Mouse (Mus musculus) adrenal gland, postnatal 10 days (tissue): ENCODE results near the gene Adprh. TPM values are rescaled to one million over a fixed set of nuclear protein-coding genes. Genes with fewer than 3 reads are reported as not detected.
"Not testable (repeated sequence)": the region's sequence is repeated elsewhere in the genome, so short reads cannot be mapped to it uniquely, and the experiment has no call there.

Experiments used
- DNase-seq: peaks from one replicate; pipeline ENCODE4 v3.0.0; 2021; ENCODE audit warnings: mixed read lengths
- long read RNA-seq, 2 experiments: library from polyadenylated mRNA; stranded (forward); transcript quantifications; one replicate each; pipeline ENCODE4 v2.0.0; 2021
- total RNA-seq, 2 experiments: library from RNA; stranded (reverse); gene quantifications; 2 replicates each; pipeline ENCODE4 v1.2.3; 2021

Adprh gene
- total RNA-seq = 10 to 100 TPM; 37.0 to 40.0 TPM
- long read RNA-seq, experiment 1, transcript Adprh-201 (4 exons, 2,966 nt) = major isoform, 169 of 188 reads
- long read RNA-seq, experiment 1, partial matches to known transcripts = 15 of 188 reads
- long read RNA-seq, experiment 1, other reads (novel, unspliced or antisense) = 4 of 188 reads
- long read RNA-seq, experiment 2, transcript Adprh-201 (4 exons, 2,966 nt) = major isoform, 82 of 105 reads
- long read RNA-seq, experiment 2, partial matches to known transcripts = 6 of 105 reads
- long read RNA-seq, experiment 2, other reads (novel, unspliced or antisense) = 17 of 105 reads

GRCm38 (mm10) chr16:38452442-38453202 is at the start of gene Adprh:
Gene Adprh, minus strand, starts transcription at chr16:38452703.
- peak; percentile 98 for DNase-seq

GRCm38 (mm10) chr16:38496604-38497140 is 44.2 kb upstream of the Adprh start:
- no peak for DNase-seq

- no peak for DNase-seq
Observed at GRCm38 (mm10) chr16:38493890-38494289, 41.4 kb upstream of the Adprh start.

GRCm38 (mm10) chr16:38492551-38492950 is 40.0 kb upstream of the Adprh start:
- no peak for DNase-seq

- DNase-seq = peak; percentile 21
Observed at GRCm38 (mm10) chr16:38483582-38484309, 31.2 kb upstream of the Adprh start.

GRCm38 (mm10) chr16:38482780-38483562 is 30.5 kb upstream of the Adprh start:
- peak; percentile 60 for DNase-seq

GRCm38 (mm10) chr16:38481327-38481726 is 28.8 kb upstream of the Adprh start:
- no peak for DNase-seq

GRCm38 (mm10) chr16:38478296-38478695 is 25.8 kb upstream of the Adprh start:
- DNase-seq = no peak

GRCm38 (mm10) chr16:38477241-38477608 is 24.7 kb upstream of the Adprh start:
- DNase-seq = not testable (repeated sequence)

GRCm38 (mm10) chr16:38476312-38477240 is 24.1 kb upstream of the Adprh start:
- DNase-seq = peak; percentile 63

- no peak for DNase-seq
Observed at GRCm38 (mm10) chr16:38475681-38476311, 23.3 kb upstream of the Adprh start.

- no peak for DNase-seq
Observed at GRCm38 (mm10) chr16:38474677-38475286, 22.3 kb upstream of the Adprh start.

- no peak for DNase-seq
Observed at GRCm38 (mm10) chr16:38473661-38474060, 21.2 kb upstream of the Adprh start.

GRCm38 (mm10) chr16:38472507-38472873 is 20.0 kb upstream of the Adprh start:
- no peak for DNase-seq

GRCm38 (mm10) chr16:38471697-38472506 is 19.4 kb upstream of the Adprh start:
- no peak for DNase-seq

- DNase-seq = no peak
Observed at GRCm38 (mm10) chr16:38469437-38469836, 16.9 kb upstream of the Adprh start.

- DNase-seq = no peak
Observed at GRCm38 (mm10) chr16:38468706-38469018, 16.2 kb upstream of the Adprh start.

- peak; percentile 51 for DNase-seq
Observed at GRCm38 (mm10) chr16:38467917-38468705, 15.6 kb upstream of the Adprh start.
